Mouse (Mus musculus) kidney, adult 2 months (tissue): Measurements from ENCODE around the gene Trmt10a. TPM values are rescaled to one million over a fixed set of nuclear protein-coding genes. Genes with fewer than 3 reads are reported as not detected.
"Not testable (repeated sequence)": the region's sequence is repeated elsewhere in the genome, so short reads cannot be mapped to it uniquely, and the experiment has no call there.

Source experiments
- DNase-seq: peaks from one replicate; pipeline ENCODE4 v3.0.0; 2021
- H3K27ac ChIP-seq: fragments of 200-500 bp; 2 replicates; pipeline ENCODE4 v1.5.1; 2012; ENCODE audit warnings: low read depth, low read length, control low read depth, inconsistent platforms; ENCODE audit not compliant: insufficient read depth
- H3K27me3 ChIP-seq: fragments of 200-500 bp; replicated peaks from 2 replicates; pipeline ENCODE4 v1.6.1; 2012; ENCODE audit warnings: mild to moderate bottlenecking, moderate library complexity, low read length, inconsistent platforms; ENCODE audit not compliant: control insufficient read depth, insufficient read depth
- H3K36me3 ChIP-seq: fragments of 200-500 bp; 2 replicates; pipeline ENCODE4 v1.6.1; 2012; ENCODE audit warnings: mild to moderate bottlenecking, moderate library complexity, low read length, inconsistent platforms; ENCODE audit not compliant: control insufficient read depth, insufficient read depth
- H3K4me1 ChIP-seq: fragments of 200-500 bp; 2 replicates; pipeline ENCODE4 v1.6.1; 2011; ENCODE audit warnings: low read length; ENCODE audit not compliant: control insufficient read depth, insufficient read depth
- H3K4me3 ChIP-seq: fragments of 200-500 bp; 2 replicates; pipeline ENCODE4 v1.5.1; 2011; ENCODE audit warnings: mild to moderate bottlenecking, low read depth, low read length, control low read depth; ENCODE audit not compliant: insufficient read depth
- CTCF ChIP-seq: fragments of 200-500 bp; conservative IDR thresholded peaks from 2 replicates; pipeline ENCODE4 v1.5.1; 2011; ENCODE audit warnings: low read depth, mild to moderate bottlenecking, control low read depth, low read length, moderate library complexity, mixed read lengths; ENCODE audit not compliant: insufficient read depth, insufficient read length
- POLR2A ChIP-seq: fragments of 200-500 bp; IDR thresholded peaks from one replicate; pipeline ENCODE4 v1.6.1; 2011; ENCODE audit warnings: low read depth, low read length, control low read depth
- whole genome bisulfite sequencing: fragments of 180-500 bp; shearing (Covaris S2); methylation state at CpG from one replicate; pipeline ENCODE4 v1.1.7; 2018; 5-methylcytosine and 5-hydroxymethylcytosine counted together
- polyA plus RNA-seq: library from polyadenylated mRNA; depleted of rRNA; stranded (reverse); fragments of >200 nt; gene quantifications from 2 replicates; pipeline ENCODE4 v1.2.3, GENCODE M21; 2012

Trmt10a gene
- polyA plus RNA-seq, 1 experiment = 2.0 TPM

DNA sequence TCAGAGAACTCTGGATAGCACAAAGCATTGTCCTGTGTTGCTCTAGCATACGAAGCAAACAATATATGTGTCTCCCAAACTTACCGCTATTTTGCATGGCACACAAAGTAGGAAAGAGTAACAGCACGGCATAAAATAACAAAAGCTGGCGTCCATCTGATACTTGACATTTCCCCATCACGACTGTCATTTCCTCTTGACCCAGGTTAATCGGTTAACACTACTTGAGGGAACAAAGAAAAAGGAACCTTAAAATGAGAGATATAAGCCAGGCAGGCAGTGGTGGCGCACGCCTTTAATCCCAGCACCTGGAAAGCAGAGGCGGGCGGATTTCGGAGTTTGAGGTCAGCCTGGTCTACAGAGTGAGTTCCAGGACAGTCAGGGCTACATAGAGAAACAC is 9.3 kb upstream of the Trmt10a start:
- Histone ChIP-seq H3K36me3 (no peaks in the 10 kb centered on the region), H3K27ac (no peak overlapping the region), H3K27me3 (no peaks in the 10 kb centered on the region), H3K4me1 (no peaks in the 10 kb centered on the region; the same call in 1 of the 2 replicates), H3K4me3 (no peak overlapping the region)
- DNase-seq = no peak
- WGBS = 77% methylated on average over 11 of the region's 11 CpGs
- TF ChIP-seq CTCF (no peak), POLR2A (no peak)

DNA sequence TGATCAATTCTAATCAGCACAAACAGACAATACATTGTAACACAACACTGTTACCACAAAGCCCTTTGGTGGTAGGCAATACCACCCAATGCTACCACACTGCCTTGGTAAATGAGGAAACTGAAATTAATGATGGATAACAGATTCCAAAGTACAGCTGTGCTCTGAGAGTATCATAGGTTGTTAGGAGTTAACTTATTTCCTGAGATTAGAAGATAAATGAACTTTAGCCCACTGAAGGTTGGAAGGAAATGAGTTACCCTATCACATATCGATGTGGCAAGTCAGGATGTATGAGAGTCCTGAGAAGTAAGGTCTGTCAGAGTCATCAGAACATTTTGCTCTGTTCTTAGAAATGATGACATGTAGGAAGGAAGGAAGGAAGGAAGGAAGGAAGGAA is 8.7 kb upstream of the Trmt10a start:
- peak; percentile 12 for DNase-seq
- H3K27me3 ChIP-seq = no peaks in the 10 kb centered on the region
- no peak overlapping the region for H3K4me3 ChIP-seq
- 24% methylated on average over 1 of the region's 1 CpGs for WGBS
- H3K36me3 ChIP-seq = no peaks in the 10 kb centered on the region
- H3K27ac ChIP-seq = no peak overlapping the region
- TF ChIP-seq POLR2A (no peak), CTCF (no peak)
- H3K4me1 ChIP-seq = no peaks in the 10 kb centered on the region; the same call in 1 of the 2 replicates

GRCm38 (mm10) chr3:138138146-138138545 is 5.1 kb upstream of the Trmt10a start:
- not testable (repeated sequence) for H3K4me1 ChIP-seq, H3K27me3 ChIP-seq, DNase-seq, H3K4me3 ChIP-seq, H3K36me3 ChIP-seq, H3K27ac ChIP-seq
- 94% methylated on average over 13 of the region's 13 CpGs for WGBS

- Histone ChIP-seq H3K27me3 (no peaks in the 10 kb centered on the region), H3K4me3 (no peak overlapping the region), H3K27ac (no peak overlapping the region), H3K4me1 (peaks cover 3% of the 10 kb centered on the region; the same call in 1 of the 2 replicates), H3K36me3 (no peaks in the 10 kb centered on the region)
- no peak for DNase-seq
- 88% methylated on average over 6 of the region's 6 CpGs for WGBS
- no peak for TF ChIP-seq CTCF
- TF ChIP-seq POLR2A = no peak
Observed at GRCm38 (mm10) chr3:138139663-138140062, 3.6 kb upstream of the Trmt10a start.

DNA sequence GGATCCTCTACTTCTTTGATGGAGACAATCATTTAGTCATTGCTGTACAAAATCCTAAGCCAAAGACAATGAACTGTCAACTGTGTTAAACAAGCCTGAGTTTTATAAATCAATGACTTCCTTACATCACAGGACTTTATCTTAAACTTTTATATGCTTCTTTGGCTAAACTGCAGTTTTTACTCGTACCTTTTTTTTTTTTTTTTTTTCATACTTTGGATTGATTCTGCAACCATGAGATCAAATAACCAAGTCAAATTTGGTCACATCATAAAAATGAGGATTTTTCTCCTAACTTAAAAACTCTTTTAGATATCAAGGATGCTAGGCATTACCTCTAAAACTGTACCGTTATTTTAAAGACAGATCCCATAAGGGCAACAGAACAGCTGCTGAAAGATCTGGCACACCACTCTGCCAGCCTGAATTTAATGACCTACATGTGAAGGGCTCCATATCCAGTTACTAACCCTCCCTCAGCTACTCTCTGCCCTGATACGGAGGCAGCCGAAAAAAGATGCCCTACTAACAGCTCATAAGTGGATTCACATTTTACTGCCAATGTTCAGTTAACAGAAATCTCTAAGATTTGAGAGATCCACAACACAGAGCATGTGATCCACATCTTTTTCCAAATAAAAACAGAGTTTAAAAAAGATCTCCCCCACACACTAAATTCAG is 1.1 kb upstream of the Trmt10a start:
- H3K27ac ChIP-seq = no peak overlapping the region
- no peaks in the 10 kb centered on the region for H3K36me3 ChIP-seq
- peaks cover 3% of the 10 kb centered on the region; the same call in 1 of the 2 replicates for H3K4me1 ChIP-seq
- 22% methylated on average over 4 of the region's 4 CpGs for WGBS
- H3K4me3 ChIP-seq = 0 out of 2 replicates have a peak overlapping the region, but pooled peaks have one; percentile 11
- DNase-seq = peak; percentile 4
- TF ChIP-seq POLR2A = no peak
- TF ChIP-seq CTCF = no peak
- H3K27me3 ChIP-seq = no peaks in the 10 kb centered on the region

GRCm38 (mm10) chr3:138142733-138143314 is 424 bp upstream of the Trmt10a start:
- H3K4me3 ChIP-seq = peak overlapping the region; percentile 88
- H3K27ac ChIP-seq = peak overlapping the region; percentile 87
- H3K36me3 ChIP-seq = no peaks in the 10 kb centered on the region
- H3K27me3 ChIP-seq = no peaks in the 10 kb centered on the region
- DNase-seq = no peak
- under 1% methylated on average over 12 of the region's 12 CpGs for WGBS
- peaks cover 3% of the 10 kb centered on the region; the same call in 1 of the 2 replicates for H3K4me1 ChIP-seq
- TF ChIP-seq POLR2A (peak; percentile 50), CTCF (no peak)

DNA sequence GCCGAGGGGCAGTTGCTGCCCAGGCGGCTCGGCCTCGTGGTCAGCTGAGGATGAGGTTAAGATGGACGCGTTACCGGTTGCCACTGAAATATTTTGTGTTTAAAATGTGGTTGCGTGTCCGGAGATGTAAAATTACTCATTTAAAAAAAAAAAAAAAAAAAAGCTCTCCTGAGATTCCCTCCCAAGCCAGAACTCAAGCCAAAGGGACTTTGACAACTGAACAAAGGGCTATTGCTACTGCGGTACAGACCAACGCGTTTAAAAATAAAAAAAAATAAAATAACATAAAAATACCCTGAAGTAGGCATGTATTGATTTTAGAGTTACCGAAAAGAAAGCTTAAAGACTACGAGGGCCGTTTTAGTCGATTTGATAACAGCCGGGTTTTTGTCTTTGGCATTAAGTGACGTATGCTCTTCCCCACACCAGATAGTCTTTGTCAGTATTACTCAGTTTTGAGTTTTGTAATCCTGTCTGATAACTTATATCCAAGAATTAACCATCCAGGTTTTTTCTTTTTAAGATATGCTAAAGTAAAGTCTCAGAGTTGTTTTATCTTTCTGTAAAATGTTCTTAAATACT is 903 bp downstream of the Trmt10a start:
- no peaks in the 10 kb centered on the region for H3K36me3 ChIP-seq
- TF ChIP-seq CTCF (no peak), POLR2A (no peak)
- no peak for DNase-seq
- peaks cover 3% of the 10 kb centered on the region; the same call in 1 of the 2 replicates for H3K4me1 ChIP-seq
- peak overlapping the region; percentile 95 for H3K27ac ChIP-seq
- H3K4me3 ChIP-seq = peak overlapping the region; percentile 83
- no peaks in the 10 kb centered on the region for H3K27me3 ChIP-seq
- WGBS = under 1% methylated on average over 18 of the region's 18 CpGs
